ENCODE assay signal across 9 mouse cellular contexts in genomic region chr2:118149855-118150563, GRCm38 (mm10). TPM values are rescaled to one million over a fixed set of nuclear protein-coding genes. Genes with fewer than 3 reads are reported as not detected.
A peak's percentile ranks its signal among the peaks of the same experiment; 100 is the strongest.
DNase-seq lines count a peak whose midpoint lies in the region; ATAC-seq and TF ChIP-seq lines count a peak whose summit lies in the region.
"Had no signal": no experiment of that assay in that cellular context is flagged by ENCODE, and none has a peak within 500 bp of the region (broad histone marks: within the 10 kb centered on the region; RNA-seq: fewer than 3 reads in every experiment).

No protein-coding gene starts in this region.

- no peak for TF ChIP-seq CTCF in brain, embryonic 14.5 days (IDR thresholded peaks at IDR 0.05; ENCODE audit: borderline replicate concordance, extremely low read depth, insufficient read depth, insufficient read length)
- no peak for TF ChIP-seq CTCF in lung, adult 2 months (IDR thresholded peaks at IDR 0.05; ENCODE audit: insufficient read depth, low read length)

- ATAC-seq in granulocyte monocyte progenitor cell, adult 5-6 weeks (replicated peaks; ENCODE audit: poor library complexity, severe bottlenecking), result no peak

- H3K4me1 ChIP-seq in lung, adult 2 months (ENCODE audit: control insufficient read depth, insufficient read depth, low read length), result 0 out of 2 replicates have a peak, but pooled peaks cover 4% of the 10 kb centered on the region

- TF ChIP-seq POLR2A in brain, embryonic 14.5 days (IDR thresholded peaks at IDR 0.05; ENCODE audit: borderline replicate concordance, extremely low read depth, insufficient read depth, insufficient read length, poor library complexity, severe bottlenecking), result no peak
- TF ChIP-seq POLR2A in lung, adult 2 months (IDR thresholded peaks at IDR 0.05; ENCODE audit: borderline replicate concordance, extremely low read depth, low read depth, low read length), result no peak

- 56% methylated on average over 12 of the region's 12 CpGs for WGBS in lung, adult 2 months

- DNase-seq in adrenal gland, adult 18-20 months (ENCODE audit: low spot score in 2 of 2), result peak; percentile 25 to 43
- DNase-seq in brain, embryonic 14.5 days (ENCODE audit: low read depth), result peak; percentile 88
- peak; percentile 48 to 78 for DNase-seq in frontal cortex, postnatal 36 days (ENCODE audit: low spot score in 2 of 2)
- peak; percentile 37 for DNase-seq in kidney, adult 9 months
- peak; percentile 35 for DNase-seq in lung, adult 2 months
- peak; percentile 69 to 76 for DNase-seq in right cerebral cortex, adult 2 months (ENCODE audit: low spot score in 2 of 2)
- no peak for DNase-seq in thymus, postnatal 10 days (ENCODE audit: low spot score in 2 of 2)

- no peak overlapping the region for H3K4me3 ChIP-seq in lung, adult 2 months (replicated peaks; ENCODE audit: extremely low read depth, low read depth, low read length)
- H3K4me3 ChIP-seq: limb, embryonic 13.5 days had no signal

RNA-seq across cellular contexts. Expression of gene Thbs1, which starts 38.3 kb away (rescaled TPM):
- total RNA-seq in adrenal gland, adult 18-20 months (2021), result 10 to 100 TPM; 27.7 to 43.6 TPM
- polyA plus RNA-seq in brain, embryonic 14.5 days (2012; rRNA removed), result 3.0 and 9.3 TPM in 2 replicates
- 23.3 and 27.1 TPM in 2 replicates for polyA plus RNA-seq in lung, adult 2 months (2012; rRNA removed)
- total RNA-seq in granulocyte monocyte progenitor cell, adult 5-6 weeks (2014; fragmentation: Nextera tagmentation), result 0.11 TPM in 1 of 2 replicates, not detected in the other
- total RNA-seq in granulocyte monocyte progenitor cell, adult 5-6 weeks (2017), result 3.2 and 4.7 TPM in 2 replicates

Comparison
In these comparisons a context has a peak if more than half of its experiments do, and no peak if none do; other contexts are left out.
1. DNase-seq: peak in adrenal gland, adult 18-20 months (2 of 2), brain, embryonic 14.5 days (single experiment), frontal cortex, postnatal 36 days (2 of 2), kidney, adult 9 months (single experiment), lung, adult 2 months (single experiment) and right cerebral cortex, adult 2 months (2 of 2); none in thymus, postnatal 10 days (0 of 2).
2. RNA of gene Thbs1, which starts 38.3 kb away (total RNA-seq): 27.7 to 43.6 TPM in adrenal gland, adult 18-20 months; 0.11 to 4.7 TPM in granulocyte monocyte progenitor cell, adult 5-6 weeks; every median in the first group is over 4 times any median in the second.